Mouse (Mus musculus): ENCODE measurements around the gene Zfp827. TPM values are rescaled to one million over a fixed set of nuclear protein-coding genes. Genes with fewer than 3 reads are reported as not detected.
"Not testable (repeated sequence)": the region's sequence is repeated elsewhere in the genome, so short reads cannot be mapped to it uniquely, and the experiment has no call there.

The Zfp827 gene
- total and polyA plus RNA-seq, 3 experiments: 3.1 to 19.3 (median 3.2) TPM

GRCm38 (mm10) chr8:79124231-79124630, 96.0 kb downstream of the Zfp827 start:
- peaks cover 4% of the 10 kb centered on the region; the same call in 1 of the 2 replicates for H3K27me3 ChIP-seq (ENCODE audit: insufficient read depth, low read length)
- no peaks in the 10 kb centered on the region for H3K9me3 ChIP-seq (replicated peaks)
- no peak for TF ChIP-seq CTCF (IDR thresholded peaks at IDR 0.05; ENCODE audit: low read depth, low read length)
- no peak for TF ChIP-seq TAL1 (conservative IDR thresholded peaks at IDR 0.05; ENCODE audit: low read depth, low read length)
- TF ChIP-seq POLR2AphosphoS5 (IDR thresholded peaks at IDR 0.05; ENCODE audit: insufficient replicate concordance, low read depth, low read length): no peak
- TF ChIP-seq GATA1 (IDR thresholded peaks at IDR 0.05; ENCODE audit: borderline replicate concordance, low read length): no peak
- TF ChIP-seq GATA2 (IDR thresholded peaks at IDR 0.05; ENCODE audit: borderline replicate concordance, low read depth, low read length): no peak
- ATAC-seq (ENCODE audit: extremely low read depth, insufficient number of reproducible peaks, low FRiP score, poor library complexity, severe bottlenecking) (no peak), DNase-seq (ENCODE audit: low spot score) (no peak)
- no peak overlapping the region for H3K4me3 ChIP-seq (ENCODE audit: low read depth, low read length)
- peaks cover 66% of the 10 kb centered on the region for H3K36me3 ChIP-seq (replicated peaks)
- H3K4me1 ChIP-seq (ENCODE audit: insufficient read depth, low read depth, low read length): no peaks in the 10 kb centered on the region

GRCm38 (mm10) chr8:79127211-79127816, 99.1 kb downstream of the Zfp827 start:
- H3K36me3 ChIP-seq (replicated peaks): peaks cover 57% of the 10 kb centered on the region
- H3K4me1 ChIP-seq (ENCODE audit: insufficient read depth, low read depth, low read length): no peaks in the 10 kb centered on the region
- DNase-seq (ENCODE audit: low spot score) (no peak), ATAC-seq (ENCODE audit: extremely low read depth, insufficient number of reproducible peaks, low FRiP score, poor library complexity, severe bottlenecking) (no peak)
- TF ChIP-seq POLR2AphosphoS5 (IDR thresholded peaks at IDR 0.05; ENCODE audit: insufficient replicate concordance, low read depth, low read length) (no peak), GATA1 (IDR thresholded peaks at IDR 0.05; ENCODE audit: borderline replicate concordance, low read length) (no peak), GATA2 (IDR thresholded peaks at IDR 0.05; ENCODE audit: borderline replicate concordance, low read depth, low read length) (no peak), CTCF (IDR thresholded peaks at IDR 0.05; ENCODE audit: low read depth, low read length) (no peak), TAL1 (conservative IDR thresholded peaks at IDR 0.05; ENCODE audit: low read depth, low read length) (no peak)
- peaks cover 4% of the 10 kb centered on the region; the same call in 1 of the 2 replicates for H3K27me3 ChIP-seq (ENCODE audit: insufficient read depth, low read length)
- no peak overlapping the region for H3K4me3 ChIP-seq (ENCODE audit: low read depth, low read length)
- no peaks in the 10 kb centered on the region for H3K9me3 ChIP-seq (replicated peaks)

- peaks cover 58% of the 10 kb centered on the region for H3K36me3 ChIP-seq (replicated peaks)
- ATAC-seq (ENCODE audit: extremely low read depth, insufficient number of reproducible peaks, low FRiP score, poor library complexity, severe bottlenecking): not testable (repeated sequence)
Observed at GRCm38 (mm10) chr8:79128534-79128933, 100.3 kb downstream of the Zfp827 start.

GRCm38 (mm10) chr8:79139614-79140013, 111.4 kb downstream of the Zfp827 start:
- Histone ChIP-seq H3K27me3 (ENCODE audit: insufficient read depth, low read length) (no peaks in the 10 kb centered on the region), H3K4me3 (ENCODE audit: low read depth, low read length) (no peak overlapping the region), H3K4me1 (ENCODE audit: insufficient read depth, low read depth, low read length) (no peaks in the 10 kb centered on the region), H3K9me3 (replicated peaks) (no peaks in the 10 kb centered on the region), H3K36me3 (replicated peaks) (peaks cover 87% of the 10 kb centered on the region)
- ATAC-seq (ENCODE audit: extremely low read depth, insufficient number of reproducible peaks, low FRiP score, poor library complexity, severe bottlenecking) (no peak), DNase-seq (ENCODE audit: low spot score) (no peak)
- TF ChIP-seq TAL1 (conservative IDR thresholded peaks at IDR 0.05; ENCODE audit: low read depth, low read length) (no peak), CTCF (IDR thresholded peaks at IDR 0.05; ENCODE audit: low read depth, low read length) (no peak), POLR2AphosphoS5 (IDR thresholded peaks at IDR 0.05; ENCODE audit: insufficient replicate concordance, low read depth, low read length) (no peak), GATA2 (IDR thresholded peaks at IDR 0.05; ENCODE audit: borderline replicate concordance, low read depth, low read length) (no peak), GATA1 (IDR thresholded peaks at IDR 0.05; ENCODE audit: borderline replicate concordance, low read length) (no peak)

More at GRCm38 (mm10) chr8:79128534-79128933, 100.3 kb downstream of the Zfp827 start:
- DNase-seq (ENCODE audit: low spot score); H3K9me3 ChIP-seq (replicated peaks); H3K4me1 ChIP-seq (ENCODE audit: insufficient read depth, low read depth, low read length); H3K4me3 ChIP-seq (ENCODE audit: low read depth, low read length); H3K27me3 ChIP-seq (ENCODE audit: insufficient read depth, low read length): not testable (repeated sequence)

- Histone ChIP-seq H3K27me3 (ENCODE audit: insufficient read depth, low read length) (no peaks in the 10 kb centered on the region), H3K4me1 (ENCODE audit: insufficient read depth, low read depth, low read length) (no peaks in the 10 kb centered on the region), H3K36me3 (replicated peaks) (peaks cover 87% of the 10 kb centered on the region), H3K9me3 (replicated peaks) (no peaks in the 10 kb centered on the region), H3K4me3 (ENCODE audit: low read depth, low read length) (no peak overlapping the region)
- DNase-seq (ENCODE audit: low spot score) (no peak), ATAC-seq (ENCODE audit: extremely low read depth, insufficient number of reproducible peaks, low FRiP score, poor library complexity, severe bottlenecking) (no peak)
- TF ChIP-seq POLR2AphosphoS5 (IDR thresholded peaks at IDR 0.05; ENCODE audit: insufficient replicate concordance, low read depth, low read length) (no peak), GATA1 (IDR thresholded peaks at IDR 0.05; ENCODE audit: borderline replicate concordance, low read length) (no peak), CTCF (IDR thresholded peaks at IDR 0.05; ENCODE audit: low read depth, low read length) (no peak), GATA2 (IDR thresholded peaks at IDR 0.05; ENCODE audit: borderline replicate concordance, low read depth, low read length) (no peak), TAL1 (conservative IDR thresholded peaks at IDR 0.05; ENCODE audit: low read depth, low read length) (no peak)
Observed at GRCm38 (mm10) chr8:79140981-79141380, 112.7 kb downstream of the Zfp827 start.

GRCm38 (mm10) chr8:79141592-79141991, 113.4 kb downstream of the Zfp827 start:
- Histone ChIP-seq H3K9me3 (replicated peaks) (no peaks in the 10 kb centered on the region), H3K4me1 (ENCODE audit: insufficient read depth, low read depth, low read length) (no peaks in the 10 kb centered on the region), H3K27me3 (ENCODE audit: insufficient read depth, low read length) (no peaks in the 10 kb centered on the region), H3K4me3 (ENCODE audit: low read depth, low read length) (no peak overlapping the region), H3K36me3 (replicated peaks) (peaks cover 87% of the 10 kb centered on the region)
- TF ChIP-seq GATA1 (IDR thresholded peaks at IDR 0.05; ENCODE audit: borderline replicate concordance, low read length) (no peak), TAL1 (conservative IDR thresholded peaks at IDR 0.05; ENCODE audit: low read depth, low read length) (no peak), GATA2 (IDR thresholded peaks at IDR 0.05; ENCODE audit: borderline replicate concordance, low read depth, low read length) (no peak), POLR2AphosphoS5 (IDR thresholded peaks at IDR 0.05; ENCODE audit: insufficient replicate concordance, low read depth, low read length) (no peak), CTCF (IDR thresholded peaks at IDR 0.05; ENCODE audit: low read depth, low read length) (no peak)
- DNase-seq (ENCODE audit: low spot score) (no peak), ATAC-seq (ENCODE audit: extremely low read depth, insufficient number of reproducible peaks, low FRiP score, poor library complexity, severe bottlenecking) (no peak)

Measured in G1E (cell line).